Mouse (Mus musculus) cerebellum, adult 2 months (tissue): ENCODE results near the gene Rps27. TPM values are rescaled to one million over a fixed set of nuclear protein-coding genes. Genes with fewer than 3 reads are reported as not detected.

ENCODE experiments used
- DNase-seq, 2 experiments: peaks; one replicate each; pipeline ENCODE4 v3.0.0; 2021
- H3K27ac ChIP-seq: fragments of 200-500 bp; 2 replicates; pipeline ENCODE4 v1.5.1; 2012; ENCODE audit warnings: low read length, control low read depth, inconsistent platforms; ENCODE audit not compliant: insufficient read depth
- H3K27me3 ChIP-seq: fragments of 200-500 bp; 2 replicates; pipeline ENCODE4 v1.6.1; 2012; ENCODE audit warnings: inconsistent platforms, mild to moderate bottlenecking, low read length, moderate library complexity; ENCODE audit not compliant: control insufficient read depth, insufficient read depth
- H3K4me1 ChIP-seq: fragments of 200-500 bp; 2 replicates; pipeline ENCODE4 v1.6.1; 2011; ENCODE audit warnings: low read length; ENCODE audit not compliant: control insufficient read depth, insufficient read depth
- H3K4me3 ChIP-seq: fragments of 200-500 bp; replicated peaks from 2 replicates; pipeline ENCODE3; 2011; ENCODE audit warnings: mild to moderate bottlenecking, low read depth, low read length, control low read depth; ENCODE audit not compliant: insufficient read depth
- CTCF ChIP-seq: fragments of 200-500 bp; IDR thresholded peaks from 2 replicates; pipeline ENCODE4 v1.5.1; 2011; ENCODE audit warnings: low read depth, mild to moderate bottlenecking, control low read depth, low read length, moderate library complexity, borderline replicate concordance; ENCODE audit not compliant: insufficient read depth
- POLR2A ChIP-seq: fragments of 200-500 bp; IDR thresholded peaks from 2 replicates; pipeline ENCODE4 v1.6.1; 2011; ENCODE audit warnings: low read length, control low read depth, borderline replicate concordance; ENCODE audit not compliant: insufficient read depth
- WGBS: fragments of 180-500 bp; shearing (Covaris S2); methylation state at CpG from one replicate; pipeline ENCODE4 v1.1.7; 2018; 5-methylcytosine and 5-hydroxymethylcytosine counted together
- polyA plus RNA-seq: library from polyadenylated mRNA; depleted of rRNA; stranded (reverse); fragments of >200 nt; gene quantifications from 2 replicates; pipeline ENCODE4 v1.2.3, GENCODE M21; 2012

Rps27 gene
- polyA plus RNA-seq, 1 experiment, result 1,060 TPM

DNA sequence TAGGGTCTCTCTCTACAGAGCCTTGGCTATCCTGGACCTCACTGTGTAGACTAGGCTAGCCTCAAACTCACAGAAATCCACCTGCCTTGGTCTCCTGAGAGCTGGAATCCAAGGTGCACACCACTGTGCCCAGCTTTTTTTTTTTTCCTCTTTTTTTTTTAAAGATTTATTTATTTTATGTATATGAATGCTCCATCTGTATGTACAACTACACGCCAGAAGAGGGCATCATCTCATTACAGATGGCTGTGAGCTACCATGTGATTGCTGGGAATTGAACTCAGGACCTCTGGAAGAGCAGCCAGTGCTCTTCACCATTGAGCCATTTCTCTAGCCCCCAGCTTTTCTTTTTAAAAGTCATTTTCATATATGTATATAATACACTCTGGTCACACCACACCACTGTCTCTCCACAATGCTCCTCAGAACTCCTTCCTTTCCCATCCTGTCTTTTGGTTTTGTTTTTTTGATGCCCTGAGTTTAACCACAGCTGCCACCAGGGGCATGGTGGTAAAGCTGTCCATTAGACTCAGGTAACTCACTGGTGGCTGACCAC, 2.5 kb upstream of the Rps27 start:
- no peak overlapping the region for H3K27ac ChIP-seq
- H3K4me1 ChIP-seq, result peaks cover 3% of the 10 kb centered on the region; the same call in 1 of the 2 replicates
- TF ChIP-seq POLR2A, result no peak
- TF ChIP-seq CTCF, result no peak
- H3K4me3 ChIP-seq, result no peak overlapping the region
- DNase-seq, result no peak
- H3K27me3 ChIP-seq, result no peaks in the 10 kb centered on the region
- 25% methylated on average over 1 of the region's 1 CpGs for WGBS

DNA sequence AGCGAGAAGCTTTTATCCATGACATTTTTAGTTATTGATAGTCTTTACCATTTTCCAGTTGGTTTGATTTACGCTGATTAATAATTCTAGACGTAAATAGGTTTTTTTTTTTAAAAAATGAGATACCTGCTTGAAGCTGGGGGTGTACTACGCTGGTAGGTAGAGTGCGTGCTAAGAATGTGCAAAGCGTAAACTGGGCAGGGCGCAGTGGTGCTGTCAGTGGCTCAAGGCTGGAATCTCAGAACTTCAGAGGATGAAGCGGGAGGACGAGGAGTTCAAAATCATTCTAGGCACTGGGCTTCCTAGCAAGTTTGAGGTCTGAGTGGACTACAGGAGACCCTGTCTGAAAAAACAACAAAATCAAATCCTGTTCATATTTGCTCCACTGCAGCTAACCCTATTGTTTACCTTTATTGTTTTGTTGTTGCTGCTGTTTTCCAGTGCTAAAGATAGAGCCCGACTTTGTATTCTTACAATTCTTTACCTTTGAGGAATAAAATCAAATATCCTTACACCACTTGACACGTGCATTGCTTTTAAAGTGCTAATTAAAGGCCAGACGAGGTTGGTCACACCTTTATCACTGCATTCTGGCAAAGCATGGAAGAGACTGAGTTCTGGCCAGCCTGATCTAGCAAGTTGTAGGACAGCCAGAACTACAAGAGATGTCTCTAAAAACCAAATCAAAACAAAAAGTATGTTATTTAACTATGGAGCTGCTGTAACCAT, 669 bp upstream of the Rps27 start:
- 11% methylated on average over 12 of the region's 12 CpGs for WGBS
- Histone ChIP-seq H3K4me3 (peak overlapping the region; percentile 74), H3K27me3 (no peaks in the 10 kb centered on the region), H3K27ac (no peak overlapping the region), H3K4me1 (0 out of 2 replicates have a peak, but pooled peaks cover 3% of the 10 kb centered on the region)
- no peak for TF ChIP-seq POLR2A
- no peak for TF ChIP-seq CTCF
- DNase-seq, result peak; percentile 41 to 43

DNA sequence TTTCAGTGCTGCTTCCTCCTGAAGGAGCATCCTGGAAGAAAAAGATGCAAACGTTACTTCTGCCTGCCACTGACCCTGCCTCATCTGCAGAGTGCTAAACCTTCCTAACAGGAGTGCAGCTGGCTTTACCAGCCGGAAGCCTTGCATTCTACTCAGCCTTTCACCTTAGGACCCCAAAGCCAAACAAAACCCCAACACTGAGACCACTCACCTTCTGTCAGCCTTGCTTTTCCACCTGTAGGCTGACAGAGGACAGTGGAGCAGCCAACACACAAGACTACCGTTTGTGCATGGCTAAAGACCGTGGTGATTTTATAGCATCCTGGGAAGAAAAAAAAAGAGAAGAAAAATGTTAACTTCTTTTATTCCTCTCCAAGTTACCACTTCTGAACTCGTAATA, 728 bp downstream of the Rps27 start:
- DNase-seq, result no peak
- H3K27ac ChIP-seq, result no peak overlapping the region
- no peaks in the 10 kb centered on the region for H3K27me3 ChIP-seq
- 0 out of 2 replicates have a peak, but pooled peaks cover 3% of the 10 kb centered on the region for H3K4me1 ChIP-seq
- H3K4me3 ChIP-seq, result peak overlapping the region; percentile 74
- 10% methylated on average over 5 of the region's 5 CpGs for WGBS
- TF ChIP-seq CTCF (no peak), POLR2A (no peak)

DNA sequence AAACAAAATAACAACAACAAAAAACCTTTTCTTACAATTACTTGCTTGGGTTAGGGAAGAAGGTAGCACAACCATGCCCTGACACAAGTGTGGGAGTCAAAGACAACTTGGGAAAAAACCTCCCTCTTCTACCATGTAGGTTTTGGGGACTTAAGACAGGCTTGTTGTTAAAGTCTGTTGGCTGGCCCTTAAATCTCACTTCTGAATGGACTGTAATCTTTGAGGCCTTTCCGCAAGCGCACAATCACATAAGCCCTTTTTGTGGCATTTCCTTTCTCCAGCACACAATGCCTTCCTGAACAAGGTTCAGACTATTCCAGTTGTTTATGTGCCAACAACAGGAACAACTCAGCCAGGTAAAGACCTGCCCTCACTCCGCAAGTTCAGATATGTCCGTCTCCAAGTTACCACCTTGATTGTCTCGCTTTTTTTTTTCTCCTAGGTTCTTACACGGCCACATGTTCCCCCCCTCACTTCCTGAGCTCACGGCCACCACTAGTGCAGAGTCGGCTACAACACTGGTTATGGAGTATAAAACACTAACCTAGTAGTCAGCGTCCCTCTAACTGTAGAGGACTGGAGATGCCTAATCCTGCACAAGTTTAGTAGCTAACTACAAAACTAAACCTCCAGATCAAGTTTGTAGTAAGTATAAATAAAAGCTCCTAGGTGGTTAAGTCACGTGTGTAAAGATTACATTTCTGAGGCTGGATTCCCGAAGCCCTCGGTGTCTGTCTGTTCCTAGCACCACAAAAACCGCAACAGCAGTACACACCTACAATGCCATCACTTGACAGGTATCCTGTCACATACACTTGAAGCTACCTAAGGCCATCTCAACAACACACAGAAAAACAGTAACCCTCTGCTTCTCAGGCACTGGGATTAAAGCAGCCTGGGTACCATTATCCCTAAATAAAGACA, 1.7 kb downstream of the Rps27 start:
- H3K27me3 ChIP-seq, result no peaks in the 10 kb centered on the region
- no peak overlapping the region for H3K27ac ChIP-seq
- TF ChIP-seq POLR2A (no peak), CTCF (no peak)
- H3K4me3 ChIP-seq, result no peak overlapping the region
- no peak for DNase-seq
- 75% methylated on average over 13 of the region's 13 CpGs for WGBS
- 0 out of 2 replicates have a peak, but pooled peaks cover 3% of the 10 kb centered on the region for H3K4me1 ChIP-seq

DNA sequence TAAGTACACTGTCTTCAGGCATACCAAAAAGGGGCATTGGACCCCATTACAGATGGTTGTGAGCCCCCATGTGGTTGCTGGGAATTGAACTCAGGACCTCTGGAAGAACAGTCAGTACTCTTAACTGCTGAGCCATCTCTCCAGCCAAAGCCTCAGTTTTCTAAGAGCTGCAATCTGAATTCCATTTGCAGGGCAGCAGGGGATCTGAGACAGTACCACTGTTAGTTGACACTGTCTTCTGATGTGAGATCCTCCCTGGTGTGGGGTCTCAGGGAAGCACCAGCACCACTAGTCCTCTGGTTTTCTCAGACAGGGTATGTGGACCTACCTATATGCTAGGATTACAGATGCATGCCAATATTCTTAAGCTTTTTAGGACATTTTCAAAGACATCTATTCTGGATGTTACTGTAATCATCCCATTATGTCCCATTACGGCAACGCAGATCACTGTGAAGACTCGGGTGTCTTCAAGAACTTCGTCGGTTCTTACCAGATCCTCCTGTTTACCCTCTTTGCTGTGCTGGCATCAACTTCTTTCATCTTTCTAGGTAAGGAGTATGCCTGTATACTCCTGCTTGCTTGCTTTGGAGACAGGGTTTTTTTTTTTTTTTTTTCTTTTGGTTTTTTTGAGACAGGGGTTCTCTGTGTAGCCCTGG, 3.4 kb downstream of the Rps27 start:
- H3K27ac ChIP-seq, result no peak overlapping the region
- H3K4me1 ChIP-seq, result 0 out of 2 replicates have a peak, but pooled peaks cover 3% of the 10 kb centered on the region
- 89% methylated on average over 5 of the region's 5 CpGs for WGBS

DNA sequence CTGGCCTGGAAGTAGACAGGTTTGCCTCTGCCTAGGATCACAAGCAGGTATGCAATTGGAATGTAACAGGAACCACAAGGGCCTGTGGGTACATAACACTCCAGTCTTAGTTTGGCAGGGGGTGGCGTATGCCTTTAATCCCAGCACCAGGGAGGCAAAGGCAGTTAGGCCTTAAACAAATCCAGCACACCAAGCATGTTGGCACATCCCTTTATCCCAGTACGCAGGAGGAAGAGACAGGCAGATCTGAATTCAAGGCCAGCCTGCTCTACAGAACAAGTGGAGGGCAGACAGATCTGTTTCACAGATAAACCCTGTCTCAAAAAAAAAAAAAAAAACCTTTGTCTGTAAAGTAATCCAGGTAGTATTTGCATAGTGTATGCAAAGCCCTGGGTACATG, 4.8 kb downstream of the Rps27 start:
- Histone ChIP-seq H3K4me1 (0 out of 2 replicates have a peak, but pooled peaks cover 3% of the 10 kb centered on the region), H3K4me3 (no peak overlapping the region), H3K27me3 (no peaks in the 10 kb centered on the region), H3K27ac (no peak overlapping the region)
- no peak for TF ChIP-seq POLR2A
- TF ChIP-seq CTCF, result no peak
- DNase-seq, result no peak
- 79% methylated on average over 2 of the region's 2 CpGs for WGBS

More for the DNA sequence above, 3.4 kb downstream of the Rps27 start:
- TF ChIP-seq POLR2A (no peak), CTCF (no peak)
- DNase-seq, result no peak
- no peaks in the 10 kb centered on the region for H3K27me3 ChIP-seq
- no peak overlapping the region for H3K4me3 ChIP-seq

DNA sequence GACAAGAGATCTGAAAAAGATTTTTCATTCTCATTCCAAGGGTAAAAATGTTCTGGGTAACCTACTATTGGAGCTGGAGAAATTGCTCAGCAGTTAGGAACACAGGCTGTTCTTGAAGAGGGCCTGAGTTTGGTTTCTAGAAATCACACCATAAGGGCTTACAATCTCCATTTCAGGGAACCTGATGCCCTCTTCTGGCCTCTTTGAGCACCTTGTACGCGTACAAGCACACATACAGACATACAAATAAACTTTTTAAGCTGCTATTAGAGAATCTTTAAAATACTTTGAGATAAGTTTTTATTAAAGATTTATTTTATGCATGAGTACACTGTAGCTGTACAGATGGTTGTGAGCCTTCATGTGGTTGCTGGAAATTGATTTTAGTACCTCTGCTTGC, 8.9 kb downstream of the Rps27 start:
- no peak overlapping the region for H3K4me3 ChIP-seq
- 97% methylated on average over 2 of the region's 2 CpGs for WGBS
- no peak for TF ChIP-seq POLR2A
- no peak for TF ChIP-seq CTCF

DNA sequence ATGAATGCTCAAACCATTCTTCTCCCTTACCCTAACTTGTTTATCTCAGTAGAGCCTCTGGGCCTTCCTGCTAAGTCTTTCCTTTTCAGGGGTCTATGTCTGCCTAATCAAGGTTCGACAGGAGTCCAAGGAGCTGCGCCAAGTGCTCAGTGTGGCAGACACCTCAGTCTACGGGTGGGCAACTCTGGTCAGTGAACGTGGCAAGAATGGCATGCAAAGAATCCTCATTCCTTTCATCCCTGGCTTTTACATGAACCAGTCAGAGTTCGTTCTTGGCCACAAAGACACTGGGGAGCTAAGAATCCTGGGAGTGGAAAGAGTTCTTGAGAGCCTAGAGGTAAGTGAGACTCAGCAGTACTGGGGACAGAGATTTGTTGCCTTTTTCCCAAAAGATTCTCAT, 9.8 kb downstream of the Rps27 start:
- H3K27ac ChIP-seq, result no peak overlapping the region
- no peaks in the 10 kb centered on the region for H3K4me1 ChIP-seq
- WGBS, result 49% methylated on average over 5 of the region's 5 CpGs
- DNase-seq, result no peak
- no peak overlapping the region for H3K4me3 ChIP-seq
- no peaks in the 10 kb centered on the region for H3K27me3 ChIP-seq
- TF ChIP-seq CTCF (no peak), POLR2A (no peak)

More for the DNA sequence above, 8.9 kb downstream of the Rps27 start:
- H3K27me3 ChIP-seq, result no peaks in the 10 kb centered on the region
- H3K27ac ChIP-seq, result no peak overlapping the region
- DNase-seq, result no peak
- H3K4me1 ChIP-seq, result no peaks in the 10 kb centered on the region
